Mouse (Mus musculus): ENCODE data around the gene Prl8a1. TPM values are rescaled to one million over a fixed set of nuclear protein-coding genes. Genes with fewer than 3 reads are reported as not detected.

Prl8a1 gene
- not detected in 2 replicates for polyA plus RNA-seq (2014; fragmentation: Nextera tagmentation; extraction: Ambion mirVana)

GRCm38 (mm10) chr13:27582071-27582470, at the start of gene Prl8a1:
TSS of gene Prl8a1 (minus strand) at chr13:27582171.
- no peaks in the 10 kb centered on the region for H3K4me1 ChIP-seq (replicated peaks; ENCODE audit: control insufficient read depth, insufficient read depth, low read length)
- H3K4me3 ChIP-seq (ENCODE audit: low read depth, low read length), result no peak within 1 kb of the TSS
- 84% methylated on average over 2 of the region's 2 CpGs for WGBS
- no peaks in the 10 kb centered on the region for H3K27me3 ChIP-seq (ENCODE audit: control insufficient read depth, insufficient read depth, low read length)
- H3K4me2 ChIP-seq (replicated peaks; ENCODE audit: low read depth, low read length), result no peak within 1 kb of the TSS
- DNase-seq (ENCODE audit: low spot score) (no peak), ATAC-seq (ENCODE audit: low FRiP score) (no peak)
- H3K27ac ChIP-seq (ENCODE audit: low read depth, low read length), result no peak within 1 kb of the TSS
- no peaks in the 10 kb centered on the region for H3K9me3 ChIP-seq (ENCODE audit: control insufficient read depth, low read length)
- no peak within 1 kb of the TSS for H3K9ac ChIP-seq (ENCODE audit: low read depth, low read length)
- H3K36me3 ChIP-seq (ENCODE audit: control insufficient read depth, insufficient read depth, low read length), result no peaks in the 10 kb centered on the region

GRCm38 (mm10) chr13:27610482-27610881, 28.5 kb upstream of the Prl8a1 start, which contains the start of gene Prl7b1:
TSS of gene Prl7b1 (minus strand) at chr13:27610582.
- WGBS, result 75% methylated on average over 4 of the region's 4 CpGs
- Histone ChIP-seq H3K9ac (ENCODE audit: low read depth, low read length) (no peak within 1 kb of the TSS), H3K27ac (ENCODE audit: low read depth, low read length) (no peak within 1 kb of the TSS), H3K4me2 (replicated peaks; ENCODE audit: low read depth, low read length) (no peak within 1 kb of the TSS), H3K36me3 (ENCODE audit: control insufficient read depth, insufficient read depth, low read length) (no peaks in the 10 kb centered on the region), H3K4me1 (replicated peaks; ENCODE audit: control insufficient read depth, insufficient read depth, low read length) (no peaks in the 10 kb centered on the region), H3K4me3 (ENCODE audit: low read depth, low read length) (no peak within 1 kb of the TSS), H3K9me3 (ENCODE audit: control insufficient read depth, low read length) (no peaks in the 10 kb centered on the region), H3K27me3 (ENCODE audit: control insufficient read depth, insufficient read depth, low read length) (no peaks in the 10 kb centered on the region)
- DNase-seq (ENCODE audit: low spot score) (no peak), ATAC-seq (ENCODE audit: low FRiP score) (no peak)

- H3K9ac ChIP-seq (ENCODE audit: low read depth, low read length), result no peak within 1 kb of the TSS
- H3K4me2 ChIP-seq (replicated peaks; ENCODE audit: low read depth, low read length), result no peak within 1 kb of the TSS
- H3K4me1 ChIP-seq (replicated peaks; ENCODE audit: control insufficient read depth, insufficient read depth, low read length), result no peaks in the 10 kb centered on the region
- H3K9me3 ChIP-seq (ENCODE audit: control insufficient read depth, low read length), result no peaks in the 10 kb centered on the region
- H3K36me3 ChIP-seq (ENCODE audit: control insufficient read depth, insufficient read depth, low read length), result no peaks in the 10 kb centered on the region
- ATAC-seq (ENCODE audit: low FRiP score) (no peak), DNase-seq (ENCODE audit: low spot score) (no peak)
- H3K27ac ChIP-seq (ENCODE audit: low read depth, low read length), result no peak within 1 kb of the TSS
- H3K4me3 ChIP-seq (ENCODE audit: low read depth, low read length), result no peak within 1 kb of the TSS
- H3K27me3 ChIP-seq (ENCODE audit: control insufficient read depth, insufficient read depth, low read length), result no peaks in the 10 kb centered on the region
- 90% methylated on average over 2 of the region's 2 CpGs for WGBS
These were observed 17.5 kb downstream of the Prl8a1 start, which contains the start of gene Prl8a9 for GRCm38 (mm10) chr13:27564506-27564905. TSS of gene Prl8a9 (minus strand) at chr13:27564606.

GRCm38 (mm10) chr13:27553336-27553735, 28.6 kb downstream of the Prl8a1 start:
- H3K4me2 ChIP-seq (replicated peaks; ENCODE audit: low read depth, low read length), result no peak overlapping the region
- H3K9ac ChIP-seq (ENCODE audit: low read depth, low read length), result no peak overlapping the region
- ATAC-seq (ENCODE audit: low FRiP score) (no peak), DNase-seq (ENCODE audit: low spot score) (no peak)
- no peaks in the 10 kb centered on the region for H3K36me3 ChIP-seq (ENCODE audit: control insufficient read depth, insufficient read depth, low read length)
- no peaks in the 10 kb centered on the region for H3K27me3 ChIP-seq (ENCODE audit: control insufficient read depth, insufficient read depth, low read length)
- H3K4me1 ChIP-seq (replicated peaks; ENCODE audit: control insufficient read depth, insufficient read depth, low read length), result no peaks in the 10 kb centered on the region
- no peaks in the 10 kb centered on the region for H3K9me3 ChIP-seq (ENCODE audit: control insufficient read depth, low read length)
- no peak overlapping the region for H3K4me3 ChIP-seq (ENCODE audit: low read depth, low read length)
- no peak overlapping the region for H3K27ac ChIP-seq (ENCODE audit: low read depth, low read length)

Other genes with a start within 250 kb of the Prl8a1 start
- not detected in 2 replicates for gene Prl8a2, start 236.5 kb downstream of the Prl8a1 start, polyA plus RNA-seq (2014; fragmentation: Nextera tagmentation; extraction: Ambion mirVana)
- not detected in 2 replicates for gene Prl2b1, start 191.3 kb downstream of the Prl8a1 start, polyA plus RNA-seq (2014; fragmentation: Nextera tagmentation; extraction: Ambion mirVana)
- gene Prl8a6, start 143.5 kb downstream of the Prl8a1 start, polyA plus RNA-seq (2014; fragmentation: Nextera tagmentation; extraction: Ambion mirVana), result not detected in 2 replicates
- gene Prl8a8, start 69.0 kb downstream of the Prl8a1 start, polyA plus RNA-seq (2014; fragmentation: Nextera tagmentation; extraction: Ambion mirVana), result not detected in 2 replicates
- not detected in 2 replicates for gene Prl8a9, start 17.6 kb downstream of the Prl8a1 start, polyA plus RNA-seq (2014; fragmentation: Nextera tagmentation; extraction: Ambion mirVana)
- not detected in 2 replicates for gene Prl7b1, start 28.4 kb upstream of the Prl8a1 start, polyA plus RNA-seq (2014; fragmentation: Nextera tagmentation; extraction: Ambion mirVana)
- gene Prl7a1, start 60.3 kb upstream of the Prl8a1 start, polyA plus RNA-seq (2014; fragmentation: Nextera tagmentation; extraction: Ambion mirVana), result 0.28 TPM in 1 of 2 replicates, not detected in the other
- gene Prl7a2, start 85.9 kb upstream of the Prl8a1 start, polyA plus RNA-seq (2014; fragmentation: Nextera tagmentation; extraction: Ambion mirVana), result not detected in 2 replicates
- not detected in 2 replicates for gene Prl7d1, start 134.6 kb upstream of the Prl8a1 start, polyA plus RNA-seq (2014; fragmentation: Nextera tagmentation; extraction: Ambion mirVana)
- gene Prl7c1, start 198.6 kb upstream of the Prl8a1 start, polyA plus RNA-seq (2014; fragmentation: Nextera tagmentation; extraction: Ambion mirVana), result not detected in 2 replicates
- not detected in 2 replicates for gene Prl2a1, start 219.5 kb upstream of the Prl8a1 start, polyA plus RNA-seq (2014; fragmentation: Nextera tagmentation; extraction: Ambion mirVana)